Mouse (Mus musculus) cortical plate, adult 2 months (tissue): Measurements from ENCODE around the gene Zscan10.

Experiments
- CTCF ChIP-seq: fragments of 200-500 bp; IDR thresholded peaks from 2 replicates; pipeline ENCODE4 v1.5.1; 2011; ENCODE audit warnings: mild to moderate bottlenecking, control low read depth, low read length; ENCODE audit not compliant: insufficient read depth; ENCODE audit errors: extremely low read depth
- POLR2A ChIP-seq: fragments of 200-500 bp; IDR thresholded peaks from 2 replicates; pipeline ENCODE4 v1.6.1; 2011; ENCODE audit warnings: mild to moderate bottlenecking, low read length, control low read depth; ENCODE audit not compliant: insufficient read depth; ENCODE audit errors: extremely low read depth

GRCm38 (mm10) chr17:23585721-23586491, 14.8 kb upstream of the Zscan10 start:
- TF ChIP-seq POLR2A (peak; percentile 80), CTCF (no peak)
